Mouse (Mus musculus): ENCODE measurements at regions not wholly inside any gene's neighbourhood (a gene's known extent, or its start where the extent isn't known, plus 50 kb on each side); places are given as distances from the start of the nearest gene placed in this dataset.
"Not testable (repeated sequence)": the region's sequence is repeated elsewhere in the genome, so short reads cannot be mapped to it uniquely, and the experiment has no call there.

GRCm38 (mm10) chr6:106991586-106991985, 191.7 kb upstream of the Crbn start:
- DNase-seq (ENCODE audit: extremely low spot score in 1 of 2, low spot score in 2 of 2), result no peak
- intact Hi-C loops (cut with DNase I), result no loop called here

- intact Hi-C loops (cut with DNase I), result no loop called here
Observed at GRCm38 (mm10) chr6:107004406-107005120, 204.7 kb upstream of the Crbn start.

GRCm38 (mm10) chr6:107010785-107011184, 210.9 kb upstream of the Crbn start:
- intact Hi-C loops (cut with DNase I), result no loop called here
- DNase-seq (ENCODE audit: extremely low spot score in 1 of 2, low spot score in 2 of 2), result no peak

More at GRCm38 (mm10) chr6:107004406-107005120, 204.7 kb upstream of the Crbn start:
- no peak for DNase-seq (ENCODE audit: extremely low spot score in 1 of 2, low spot score in 2 of 2)

- intact Hi-C loops (cut with DNase I), result no loop called here
- DNase-seq (ENCODE audit: extremely low spot score in 1 of 2, low spot score in 2 of 2), result no peak
Observed at GRCm38 (mm10) chr6:107012938-107013511, 213.1 kb upstream of the Crbn start.

- intact Hi-C loops (cut with DNase I), result no loop called here
- no peak for DNase-seq (ENCODE audit: extremely low spot score in 1 of 2, low spot score in 2 of 2)
Observed at GRCm38 (mm10) chr6:107019126-107019525, 219.2 kb upstream of the Crbn start.

- no peak for DNase-seq (ENCODE audit: extremely low spot score in 1 of 2, low spot score in 2 of 2)
- intact Hi-C loops (cut with DNase I), result no loop called here
Observed at GRCm38 (mm10) chr6:107045177-107045576, 245.3 kb upstream of the Crbn start.

GRCm38 (mm10) chr6:107051604-107052003, 251.7 kb upstream of the Crbn start:
- intact Hi-C loops (cut with DNase I), result no loop called here
- no peak for DNase-seq (ENCODE audit: extremely low spot score in 1 of 2, low spot score in 2 of 2)

GRCm38 (mm10) chr6:107052180-107052579, 252.3 kb upstream of the Crbn start:
- intact Hi-C loops (cut with DNase I), result no loop called here
- no peak for DNase-seq (ENCODE audit: extremely low spot score in 1 of 2, low spot score in 2 of 2)

- intact Hi-C loops (cut with DNase I), result no loop called here
- DNase-seq (ENCODE audit: extremely low spot score in 1 of 2, low spot score in 2 of 2), result no peak
Observed at GRCm38 (mm10) chr6:107059001-107059765, 259.3 kb upstream of the Crbn start.

- intact Hi-C loops (cut with DNase I), result no loop called here
- no peak for DNase-seq (ENCODE audit: extremely low spot score in 1 of 2, low spot score in 2 of 2)
Observed at GRCm38 (mm10) chr6:107062886-107063565, 263.1 kb upstream of the Crbn start.

- DNase-seq (ENCODE audit: extremely low spot score in 1 of 2, low spot score in 2 of 2), result no peak
- intact Hi-C loops (cut with DNase I), result no loop called here
Observed at GRCm38 (mm10) chr6:107070441-107070840, 270.6 kb upstream of the Crbn start.

- intact Hi-C loops (cut with DNase I), result no loop called here
- no peak for DNase-seq (ENCODE audit: extremely low spot score in 1 of 2, low spot score in 2 of 2)
Observed at GRCm38 (mm10) chr6:107092600-107092999, 292.7 kb upstream of the Crbn start.

- intact Hi-C loops (cut with DNase I), result no loop called here
Observed at GRCm38 (mm10) chr6:107128716-107129115, 328.8 kb upstream of the Crbn start.

GRCm38 (mm10) chr6:107167736-107168491, 361.7 kb upstream of the Lrrn1 start:
- intact Hi-C loops (cut with DNase I), result no loop called here
- DNase-seq (ENCODE audit: extremely low spot score in 1 of 2, low spot score in 2 of 2), result no peak

More at GRCm38 (mm10) chr6:107128716-107129115, 328.8 kb upstream of the Crbn start:
- no peak for DNase-seq (ENCODE audit: extremely low spot score in 1 of 2, low spot score in 2 of 2)

- intact Hi-C loops (cut with DNase I), result no loop called here
- no peak for DNase-seq (ENCODE audit: extremely low spot score in 1 of 2, low spot score in 2 of 2)
Observed at GRCm38 (mm10) chr6:107218309-107218708, 311.3 kb upstream of the Lrrn1 start.

- intact Hi-C loops (cut with DNase I), result no loop called here
- no peak for DNase-seq (ENCODE audit: extremely low spot score in 1 of 2, low spot score in 2 of 2)
Observed at GRCm38 (mm10) chr6:107218721-107219120, 310.8 kb upstream of the Lrrn1 start.

- DNase-seq (ENCODE audit: extremely low spot score in 1 of 2, low spot score in 2 of 2), result peak in 1 of 2 experiments; percentile 29
- intact Hi-C loops (cut with DNase I), result no loop called here
Observed at GRCm38 (mm10) chr6:107222602-107223001, 307.0 kb upstream of the Lrrn1 start.

- intact Hi-C loops (cut with DNase I); DNase-seq (ENCODE audit: extremely low spot score in 1 of 2, low spot score in 2 of 2): not testable (repeated sequence)
Observed at GRCm38 (mm10) chr6:107229843-107230242, 299.7 kb upstream of the Lrrn1 start.

- intact Hi-C loops (cut with DNase I), result no loop called here
- DNase-seq (ENCODE audit: extremely low spot score in 1 of 2, low spot score in 2 of 2), result no peak
Observed at GRCm38 (mm10) chr6:107237692-107238091, 291.9 kb upstream of the Lrrn1 start.
